Mouse (Mus musculus) midbrain, embryonic 14.5 days (tissue): ENCODE measurements around the gene Pdzph1. TPM values are rescaled to one million over a fixed set of nuclear protein-coding genes. Genes with fewer than 3 reads are reported as not detected.

ENCODE experiments used
- ATAC-seq: fragments of 200-750 bp; cut with Nextera tagmentation; 2 replicates; pipeline ENCODE4 v1.8.0; 2017; ENCODE audit warnings: moderate number of reproducible peaks, moderate library complexity; ENCODE audit not compliant: low FRiP score, low TSS enrichment
- DNase-seq: peaks from one replicate; pipeline ENCODE4 v3.0.0-alpha.2; 2015
- H3K27ac ChIP-seq: fragments of 300-500 bp; sonication (generic); replicated peaks from 2 replicates; pipeline ENCODE4 v1.5.1; 2014; ENCODE audit warnings: mild to moderate bottlenecking, low read depth, low read length, moderate library complexity
- H3K27me3 ChIP-seq: fragments of 300-500 bp; sonication (generic); 2 replicates; pipeline ENCODE4 v1.6.1; 2014; ENCODE audit warnings: low read length, control low read depth, mixed read lengths; ENCODE audit not compliant: control insufficient read depth, insufficient read depth
- H3K36me3 ChIP-seq: fragments of 300-500 bp; sonication (generic); 2 replicates; pipeline ENCODE4 v1.6.1; 2014; ENCODE audit warnings: low read length, control low read depth; ENCODE audit not compliant: control insufficient read depth, insufficient read depth
- H3K4me1 ChIP-seq: fragments of 300-500 bp; sonication (generic); 2 replicates; pipeline ENCODE4 v1.6.1; 2014; ENCODE audit warnings: mild to moderate bottlenecking, antibody characterized with exemption, low read length, control low read depth; ENCODE audit not compliant: control insufficient read depth, insufficient read depth
- H3K4me2 ChIP-seq: fragments of 300-500 bp; sonication (generic); 2 replicates; pipeline ENCODE4 v1.6.1; 2014; ENCODE audit warnings: mild to moderate bottlenecking, low read length, moderate library complexity
- H3K4me3 ChIP-seq: fragments of 300-500 bp; sonication (generic); replicated peaks from 2 replicates; pipeline ENCODE4 v1.5.1; 2014; ENCODE audit warnings: low read depth, low read length
- H3K9ac ChIP-seq: fragments of 300-500 bp; sonication (generic); replicated peaks from 2 replicates; pipeline ENCODE4 v1.6.1; 2014; ENCODE audit warnings: mild to moderate bottlenecking, low read length, moderate library complexity
- H3K9me3 ChIP-seq: fragments of 300-500 bp; sonication (generic); 2 replicates; pipeline ENCODE4 v1.6.1; 2016; ENCODE audit warnings: low read length, control low read depth, mixed read lengths; ENCODE audit not compliant: control insufficient read depth
- WGBS: fragments of 180-500 bp; shearing (Covaris S2); extraction: QIAGEN DNeasy Blood & Tissue Kit; methylation state at CpG from one replicate; pipeline ENCODE4 v1.1.7; 2014; 5-methylcytosine and 5-hydroxymethylcytosine counted together
- polyA plus RNA-seq: library from polyadenylated mRNA; unstranded; fragments of >200 nt; fragmentation: Nextera tagmentation; extraction: Ambion mirVana; gene quantifications from 2 replicates; pipeline ENCODE4 v1.2.1, GENCODE M21; 2014

Pdzph1 gene
- polyA plus RNA-seq, 1 experiment from 2014 or later, result 9.6 TPM

GRCm38 (mm10) chr17:58932279-58932982 lies 58.7 kb downstream of the Pdzph1 start:
- no peak overlapping the region for H3K9ac ChIP-seq
- H3K27me3 ChIP-seq, result no peaks in the 10 kb centered on the region
- 0 out of 2 replicates have a peak, but pooled peaks cover 4% of the 10 kb centered on the region for H3K4me1 ChIP-seq
- no peaks in the 10 kb centered on the region for H3K9me3 ChIP-seq
- 0 out of 2 replicates have a peak overlapping the region, but pooled peaks have one; percentile 33 for H3K27ac ChIP-seq
- WGBS, result 1% methylated on average over 2 of the region's 2 CpGs
- no peaks in the 10 kb centered on the region for H3K36me3 ChIP-seq
- H3K4me2 ChIP-seq, result no peak overlapping the region
- H3K4me3 ChIP-seq, result no peak overlapping the region
- ATAC-seq (peak; percentile 83; the same call in 1 of the 2 replicates), DNase-seq (peak; percentile 53)

GRCm38 (mm10) chr17:58924754-58925546 lies 66.2 kb downstream of the Pdzph1 start:
- H3K9me3 ChIP-seq, result no peaks in the 10 kb centered on the region
- H3K9ac ChIP-seq, result no peak overlapping the region
- no peaks in the 10 kb centered on the region for H3K36me3 ChIP-seq
- ATAC-seq (no peak), DNase-seq (no peak)
- no peaks in the 10 kb centered on the region for H3K4me1 ChIP-seq
- H3K4me2 ChIP-seq, result no peak overlapping the region
- no peaks in the 10 kb centered on the region for H3K27me3 ChIP-seq
- 76% methylated on average over 10 of the region's 10 CpGs for WGBS
- no peak overlapping the region for H3K27ac ChIP-seq
- no peak overlapping the region for H3K4me3 ChIP-seq

GRCm38 (mm10) chr17:58923901-58924476 lies 67.2 kb downstream of the Pdzph1 start:
- H3K4me1 ChIP-seq, result 0 out of 2 replicates have a peak, but pooled peaks cover 4% of the 10 kb centered on the region
- H3K36me3 ChIP-seq, result no peaks in the 10 kb centered on the region
- H3K9ac ChIP-seq, result no peak overlapping the region
- no peaks in the 10 kb centered on the region for H3K9me3 ChIP-seq
- ATAC-seq (peak; percentile 62; the same call in 1 of the 2 replicates), DNase-seq (peak; percentile 39)
- H3K4me3 ChIP-seq, result no peak overlapping the region
- H3K4me2 ChIP-seq, result no peak overlapping the region
- H3K27me3 ChIP-seq, result no peaks in the 10 kb centered on the region
- 49% methylated on average over 11 of the region's 11 CpGs for WGBS
- no peak overlapping the region for H3K27ac ChIP-seq

- H3K27me3 ChIP-seq, result no peaks in the 10 kb centered on the region
Measured at GRCm38 (mm10) chr17:58923316-58923866, 67.8 kb downstream of the Pdzph1 start.

GRCm38 (mm10) chr17:58922821-58923220 lies 68.4 kb downstream of the Pdzph1 start:
- H3K27me3 ChIP-seq, result no peaks in the 10 kb centered on the region
- no peak overlapping the region for H3K4me3 ChIP-seq
- H3K9ac ChIP-seq, result no peak overlapping the region
- no peak for DNase-seq
- 0 out of 2 replicates have a peak, but pooled peaks cover 5% of the 10 kb centered on the region for H3K4me1 ChIP-seq
- WGBS, result 91% methylated on average over 2 of the region's 2 CpGs
- no peak overlapping the region for H3K27ac ChIP-seq
- no peaks in the 10 kb centered on the region for H3K9me3 ChIP-seq
- H3K4me2 ChIP-seq, result no peak overlapping the region
- no peaks in the 10 kb centered on the region for H3K36me3 ChIP-seq
- ATAC-seq, result no peak

More at GRCm38 (mm10) chr17:58923316-58923866, 67.8 kb downstream of the Pdzph1 start:
- H3K4me1 ChIP-seq, result 0 out of 2 replicates have a peak, but pooled peaks cover 5% of the 10 kb centered on the region
- no peaks in the 10 kb centered on the region for H3K36me3 ChIP-seq
- WGBS, result 27% methylated on average over 7 of the region's 7 CpGs
- no peaks in the 10 kb centered on the region for H3K9me3 ChIP-seq
- no peak overlapping the region for H3K9ac ChIP-seq
- DNase-seq (peak; percentile 54), ATAC-seq (peak; percentile 57; the same call in 1 of the 2 replicates)
- no peak overlapping the region for H3K4me3 ChIP-seq
- H3K4me2 ChIP-seq, result no peak overlapping the region
- H3K27ac ChIP-seq, result no peak overlapping the region

- 47% methylated on average over 4 of the region's 4 CpGs for WGBS
- Histone ChIP-seq H3K4me3 (no peak overlapping the region), H3K9me3 (no peaks in the 10 kb centered on the region), H3K27me3 (no peaks in the 10 kb centered on the region), H3K27ac (no peak overlapping the region), H3K4me2 (no peak overlapping the region), H3K4me1 (0 out of 2 replicates have a peak, but pooled peaks cover 5% of the 10 kb centered on the region), H3K36me3 (no peaks in the 10 kb centered on the region), H3K9ac (no peak overlapping the region)
- ATAC-seq (no peak), DNase-seq (no peak)
Measured at GRCm38 (mm10) chr17:58919927-58920326, 71.2 kb downstream of the Pdzph1 start.

- no peak overlapping the region for H3K9ac ChIP-seq
- no peak overlapping the region for H3K27ac ChIP-seq
- peak overlapping the region; percentile 40 for H3K4me2 ChIP-seq
- H3K4me3 ChIP-seq, result no peak overlapping the region
- H3K9me3 ChIP-seq, result no peaks in the 10 kb centered on the region
- DNase-seq (peak; percentile 84), ATAC-seq (peak; percentile 60)
- H3K4me1 ChIP-seq, result 0 out of 2 replicates have a peak, but pooled peaks cover 5% of the 10 kb centered on the region
- 0% methylated on average over 8 of the region's 8 CpGs for WGBS
- no peaks in the 10 kb centered on the region for H3K27me3 ChIP-seq
- no peaks in the 10 kb centered on the region for H3K36me3 ChIP-seq
Measured at GRCm38 (mm10) chr17:58919061-58919460, 72.1 kb downstream of the Pdzph1 start.

GRCm38 (mm10) chr17:58918539-58918938 lies 72.6 kb downstream of the Pdzph1 start:
- ATAC-seq (no peak), DNase-seq (no peak)
- 86% methylated on average over 3 of the region's 3 CpGs for WGBS
- H3K9ac ChIP-seq, result no peak overlapping the region
- H3K27me3 ChIP-seq, result no peaks in the 10 kb centered on the region
- H3K27ac ChIP-seq, result no peak overlapping the region
- no peak overlapping the region for H3K4me2 ChIP-seq
- H3K4me3 ChIP-seq, result no peak overlapping the region
- H3K36me3 ChIP-seq, result no peaks in the 10 kb centered on the region
- no peaks in the 10 kb centered on the region for H3K9me3 ChIP-seq
- 0 out of 2 replicates have a peak, but pooled peaks cover 5% of the 10 kb centered on the region for H3K4me1 ChIP-seq
